Mouse (Mus musculus): ENCODE results near the gene Btf3l4. TPM values are rescaled to one million over a fixed set of nuclear protein-coding genes. Genes with fewer than 3 reads are reported as not detected.

Gene Btf3l4
- polyA plus RNA-seq, 1 experiment from 2014 or later = 136 TPM

Other genes with a start within 250 kb of the Btf3l4 start
- gene Cc2d1b, start 213.7 kb downstream of the Btf3l4 start, polyA plus RNA-seq (2015; fragmentation: Nextera tagmentation; extraction: Ambion mirVana) = 30.9 and 33.9 TPM in 2 replicates
- gene 3110021N24Rik, start 114.0 kb downstream of the Btf3l4 start, polyA plus RNA-seq (2015; fragmentation: Nextera tagmentation; extraction: Ambion mirVana) = 0.92 and 1.5 TPM in 2 replicates
- 4.4 and 5.2 TPM in 2 replicates for gene Zfyve9, start 52.8 kb downstream of the Btf3l4 start, polyA plus RNA-seq (2015; fragmentation: Nextera tagmentation; extraction: Ambion mirVana)
- 88.7 and 102 TPM in 2 replicates for gene Txndc12, start 987 bp upstream of the Btf3l4 start, polyA plus RNA-seq (2015; fragmentation: Nextera tagmentation; extraction: Ambion mirVana)
- 57.6 and 57.8 TPM in 2 replicates for gene Kti12, start 14.2 kb upstream of the Btf3l4 start, polyA plus RNA-seq (2015; fragmentation: Nextera tagmentation; extraction: Ambion mirVana)
- gene A730015C16Rik, start 15.0 kb upstream of the Btf3l4 start, polyA plus RNA-seq (2015; fragmentation: Nextera tagmentation; extraction: Ambion mirVana) = 0.49 and 0.69 TPM in 2 replicates
- gene Rab3b, start 45.4 kb upstream of the Btf3l4 start, polyA plus RNA-seq (2015; fragmentation: Nextera tagmentation; extraction: Ambion mirVana) = 11.1 and 11.7 TPM in 2 replicates
- gene Nrd1, start 167.0 kb upstream of the Btf3l4 start, polyA plus RNA-seq (2015; fragmentation: Nextera tagmentation; extraction: Ambion mirVana) = 56.0 and 56.1 TPM in 2 replicates